Mouse (Mus musculus): Measurements from ENCODE around the gene E330021D16Rik.

Gene E330021D16Rik

DNA sequence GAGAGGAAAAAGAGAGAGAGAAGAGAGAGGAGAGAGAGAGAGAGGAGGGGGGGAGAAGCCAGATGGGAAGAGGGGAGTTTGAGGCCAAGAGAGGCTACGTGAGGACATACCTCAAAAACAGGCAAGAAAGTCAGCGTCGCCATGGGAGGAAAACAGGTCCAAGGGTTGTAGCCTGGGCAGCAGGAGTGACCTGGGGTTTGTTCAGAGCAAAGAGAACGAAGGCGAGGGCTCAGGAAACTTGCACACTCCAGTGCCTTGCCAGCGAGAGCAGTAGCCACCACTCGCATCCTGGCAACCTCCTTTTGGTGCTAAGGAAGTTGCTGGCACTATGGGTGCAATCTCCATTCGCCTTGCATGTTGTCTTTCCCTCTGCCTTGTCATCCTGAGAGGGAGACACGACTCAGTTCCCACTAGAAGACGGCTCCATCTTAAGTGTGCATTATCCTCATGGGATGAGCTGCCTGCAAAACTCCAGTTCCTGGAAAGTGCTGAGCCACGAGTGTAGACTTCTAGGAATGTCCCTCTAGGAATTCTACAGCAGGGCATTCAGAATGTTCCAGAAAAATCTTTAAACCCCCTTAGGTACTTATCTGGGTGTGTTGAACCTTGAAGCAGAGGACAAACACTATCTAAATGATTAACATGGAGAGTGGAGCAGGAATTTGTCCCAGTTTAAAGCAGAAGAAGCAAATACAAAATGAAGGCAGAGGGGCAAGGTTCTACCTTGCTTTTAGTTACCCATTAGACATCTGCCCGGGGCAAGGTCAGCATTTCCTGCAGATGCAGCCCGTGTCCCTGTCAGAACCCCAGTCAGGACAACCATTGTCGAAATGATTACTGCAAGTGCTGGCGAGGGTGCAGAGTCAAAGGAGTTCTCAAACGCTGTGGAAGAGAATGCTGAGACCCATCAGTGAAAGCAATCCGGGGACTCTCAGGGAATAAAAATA is 3.8 kb upstream of the E330021D16Rik start:
- no peak for DNase-seq

GRCm38 (mm10) chr6:136418333-136418848 is 3.0 kb upstream of the E330021D16Rik start:
- DNase-seq: no peak

- DNase-seq: peak; percentile 20
Measured at GRCm38 (mm10) chr6:136417864-136418263, 2.5 kb upstream of the E330021D16Rik start.

- no peak for DNase-seq
Measured at GRCm38 (mm10) chr6:136413856-136414362, 1.5 kb downstream of the E330021D16Rik start.

- no peak for DNase-seq
Measured at GRCm38 (mm10) chr6:136407608-136408192, 7.7 kb downstream of the E330021D16Rik start.

- DNase-seq: no peak
Measured at GRCm38 (mm10) chr6:136396860-136397259, 18.5 kb downstream of the E330021D16Rik start.

DNA sequence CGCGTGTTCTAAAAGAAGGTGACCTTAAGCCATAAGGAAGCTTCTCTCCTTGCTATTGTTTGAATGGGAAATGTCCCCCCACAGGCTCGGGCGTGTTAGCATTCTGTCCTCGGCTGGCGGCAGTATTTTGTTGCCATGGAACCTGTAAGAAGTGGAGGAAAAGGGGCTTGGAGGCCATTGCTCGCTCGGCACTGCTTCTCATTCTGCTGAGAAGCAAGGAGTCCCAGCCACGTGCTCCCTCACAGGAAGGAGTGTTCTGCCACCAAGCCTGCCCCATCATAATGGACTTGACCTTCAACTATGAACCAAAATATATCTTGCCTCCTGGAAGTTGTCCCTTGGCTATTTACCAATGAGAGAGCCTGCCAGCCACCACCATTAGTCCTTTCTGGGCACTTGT is 25.1 kb downstream of the E330021D16Rik start:
- DNase-seq: no peak

DNA sequence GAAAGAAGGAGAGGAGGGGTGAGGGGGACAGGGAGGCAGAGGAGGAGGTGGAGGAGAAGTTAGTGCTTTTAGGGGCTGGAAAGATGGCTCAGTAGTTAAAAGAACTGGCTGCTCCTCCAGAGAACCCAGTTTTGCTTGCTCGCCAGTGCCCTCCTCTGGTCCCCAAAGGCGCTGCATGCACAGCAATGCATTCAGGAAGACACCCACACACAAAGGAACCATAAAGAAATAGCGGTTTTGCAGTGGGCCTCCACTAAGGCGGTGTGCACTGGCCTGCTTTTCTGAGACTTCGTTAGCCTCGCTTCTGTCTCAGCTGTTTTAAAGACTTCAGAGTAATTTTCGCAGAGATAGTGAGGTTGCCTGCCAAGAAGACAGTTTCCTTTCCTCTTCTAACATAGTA is 30.1 kb downstream of the E330021D16Rik start:
- DNase-seq: peak; percentile 33

DNA sequence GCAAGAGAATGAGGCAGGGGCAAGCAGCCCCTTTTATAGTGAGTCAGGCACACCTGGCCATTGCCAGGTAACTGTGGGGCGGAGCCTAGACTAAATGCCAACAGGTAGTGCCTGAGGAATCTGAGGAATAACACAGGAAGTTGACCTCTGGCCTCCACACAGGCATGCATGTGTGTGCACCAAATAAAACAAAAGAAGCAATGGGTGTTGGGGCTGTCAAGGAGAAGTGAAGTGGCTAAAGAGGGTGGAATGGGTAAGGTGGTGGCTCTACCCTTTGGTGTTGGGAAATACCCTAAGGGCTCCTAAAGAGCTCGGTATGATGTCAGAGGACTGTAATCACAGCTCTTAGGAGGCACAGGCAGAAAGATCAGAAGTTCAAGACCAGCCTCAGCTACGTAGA is 32.2 kb downstream of the E330021D16Rik start:
- DNase-seq: no peak

DNA sequence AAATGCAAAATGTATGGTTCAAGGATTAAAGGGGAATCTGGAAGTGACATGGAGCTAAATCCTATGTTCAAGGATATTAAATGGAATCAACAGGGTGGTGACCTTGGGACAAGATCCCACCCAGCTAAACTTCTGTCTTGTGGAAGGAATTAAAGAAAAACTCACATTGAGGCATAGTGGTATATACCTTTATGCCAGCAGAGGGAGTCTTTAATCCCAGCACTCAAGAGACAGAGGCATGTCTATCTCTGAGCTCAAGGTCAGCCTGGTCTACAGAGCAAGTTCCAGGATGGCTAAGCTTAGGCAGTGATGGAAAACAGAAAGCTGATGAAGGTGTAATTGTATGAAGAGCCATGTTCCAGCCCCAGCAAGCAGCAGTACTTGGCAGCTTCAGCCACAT is 39.3 kb downstream of the E330021D16Rik start:
- no peak for DNase-seq

DNA sequence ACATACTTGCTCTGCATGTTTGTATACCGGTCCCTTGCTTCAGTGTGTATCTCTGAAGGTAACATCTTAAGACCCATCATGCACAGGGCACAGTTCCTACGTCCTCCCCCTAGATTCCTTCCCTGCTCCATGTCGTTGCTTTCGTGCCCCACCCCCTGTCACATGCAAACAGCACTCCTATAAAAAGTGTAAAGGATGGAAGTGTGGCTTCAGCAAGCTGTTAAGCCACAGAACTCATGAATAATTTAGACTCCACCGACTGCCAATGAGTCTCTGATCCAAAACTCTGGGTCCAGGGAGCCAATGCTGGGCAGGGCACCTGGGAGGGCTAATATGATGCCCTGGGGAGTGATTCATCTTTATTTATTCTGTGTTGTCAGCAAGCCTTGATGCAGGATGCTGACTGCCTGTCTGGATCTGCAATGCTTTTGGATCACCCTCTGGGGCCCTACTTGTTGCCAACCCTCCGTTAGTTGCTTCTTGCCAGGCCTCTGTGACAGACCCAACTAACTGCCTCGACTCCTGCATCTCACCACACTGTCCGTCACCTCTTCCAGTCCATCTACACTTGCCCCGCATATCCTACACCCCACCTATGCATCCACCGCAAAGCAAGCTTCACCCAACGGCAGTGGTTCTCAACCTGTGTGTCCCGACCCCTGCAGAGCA is 50.8 kb downstream of the E330021D16Rik start:
- no peak for DNase-seq

GRCm38 (mm10) chr6:136364008-136364407 is 51.4 kb downstream of the E330021D16Rik start:
- no peak for DNase-seq

DNA sequence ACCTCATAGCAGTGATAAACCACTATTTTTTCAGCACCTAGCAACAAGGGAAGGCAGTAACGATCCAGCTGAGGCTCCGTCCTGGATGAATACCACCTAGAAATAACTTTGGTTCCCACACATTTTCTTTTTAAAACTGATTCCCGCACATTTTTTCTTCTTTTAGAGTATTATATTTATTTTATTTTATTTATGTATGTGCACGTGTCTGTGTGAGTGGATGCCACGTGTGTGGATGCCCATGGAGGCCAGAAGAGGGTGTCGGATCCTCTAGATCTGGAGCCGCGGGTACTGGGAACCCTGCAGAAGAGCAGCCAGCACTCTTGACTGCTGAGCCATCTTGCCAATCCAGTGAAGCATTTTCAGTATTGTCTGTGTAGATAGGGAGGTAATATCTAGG is 52.1 kb downstream of the E330021D16Rik start:
- no peak for DNase-seq

GRCm38 (mm10) chr6:136358471-136358870 is 56.9 kb downstream of the E330021D16Rik start:
- no peak for DNase-seq

GRCm38 (mm10) chr6:136353399-136354184 is 61.8 kb downstream of the E330021D16Rik start:
- DNase-seq: peak; percentile 33
